Mouse (Mus musculus) megakaryocyte, embryonic 14.5 days (primary cell): ENCODE measurements around the gene Rptor. TPM values are rescaled to one million over a fixed set of nuclear protein-coding genes. Genes with fewer than 3 reads are reported as not detected.

ENCODE experiments used
- H3K27me3 ChIP-seq: replicated peaks from 2 replicates; pipeline ENCODE3; 2012; ENCODE audit warnings: inconsistent platforms
- H3K36me3 ChIP-seq: replicated peaks from 2 replicates; pipeline ENCODE3; 2012; ENCODE audit warnings: low read length, inconsistent platforms, mixed read lengths
- H3K4me1 ChIP-seq: 2 replicates; pipeline ENCODE4 v1.6.1; 2012; ENCODE audit warnings: inconsistent platforms
- H3K4me3 ChIP-seq: replicated peaks from 2 replicates; pipeline ENCODE3; 2012; ENCODE audit warnings: moderate library complexity, mild to moderate bottlenecking, inconsistent platforms
- H3K9me3 ChIP-seq: 2 replicates; pipeline ENCODE4 v1.6.1; 2012; ENCODE audit warnings: inconsistent platforms
- FLI1 ChIP-seq: IDR thresholded peaks from 2 replicates; pipeline ENCODE4 v1.6.1; 2012; ENCODE audit warnings: low read length, inconsistent platforms, mixed read lengths
- GATA1 ChIP-seq: IDR thresholded peaks from 3 replicates; pipeline ENCODE4 v1.6.1; 2012; ENCODE audit warnings: mixed read lengths, low read length, inconsistent platforms, borderline replicate concordance
- polyA plus RNA-seq: library from polyadenylated mRNA; stranded (reverse); fragments of >175 nt; gene quantifications from 2 replicates; pipeline ENCODE4 v1.2.3, GENCODE M21; 2012; ENCODE audit warnings: low replicate concordance; ENCODE audit not compliant: insufficient read depth

Rptor gene
- polyA plus RNA-seq, 1 experiment, result 20.2 TPM

DNA sequence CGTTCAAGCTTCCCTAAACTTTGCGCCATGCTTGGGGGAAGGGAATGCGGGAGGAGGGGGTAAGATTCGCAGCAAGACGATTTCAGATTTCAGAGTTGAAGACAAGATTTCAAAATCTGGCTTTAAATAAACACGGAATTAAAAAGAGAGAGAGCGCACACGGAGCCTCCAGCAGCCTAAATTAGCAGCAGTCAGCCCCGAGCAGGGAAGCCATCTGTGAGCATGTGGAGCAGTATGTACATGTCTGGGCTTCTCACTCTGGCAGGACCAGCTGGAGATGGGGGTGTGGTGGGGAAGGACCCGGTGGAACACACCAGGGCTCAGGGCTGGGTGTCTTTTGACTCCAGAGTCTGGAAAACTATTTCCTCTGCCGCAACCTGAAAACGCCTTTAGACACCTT is 334.5 kb downstream of the Rptor start:
- peaks cover 99% of the 10 kb centered on the region for H3K4me1 ChIP-seq
- H3K9me3 ChIP-seq, result no peaks in the 10 kb centered on the region
- peaks cover 35% of the 10 kb centered on the region for H3K36me3 ChIP-seq
- TF ChIP-seq GATA1 (no peak), FLI1 (no peak)
- peaks cover 30% of the 10 kb centered on the region for H3K27me3 ChIP-seq
- no peak overlapping the region for H3K4me3 ChIP-seq

DNA sequence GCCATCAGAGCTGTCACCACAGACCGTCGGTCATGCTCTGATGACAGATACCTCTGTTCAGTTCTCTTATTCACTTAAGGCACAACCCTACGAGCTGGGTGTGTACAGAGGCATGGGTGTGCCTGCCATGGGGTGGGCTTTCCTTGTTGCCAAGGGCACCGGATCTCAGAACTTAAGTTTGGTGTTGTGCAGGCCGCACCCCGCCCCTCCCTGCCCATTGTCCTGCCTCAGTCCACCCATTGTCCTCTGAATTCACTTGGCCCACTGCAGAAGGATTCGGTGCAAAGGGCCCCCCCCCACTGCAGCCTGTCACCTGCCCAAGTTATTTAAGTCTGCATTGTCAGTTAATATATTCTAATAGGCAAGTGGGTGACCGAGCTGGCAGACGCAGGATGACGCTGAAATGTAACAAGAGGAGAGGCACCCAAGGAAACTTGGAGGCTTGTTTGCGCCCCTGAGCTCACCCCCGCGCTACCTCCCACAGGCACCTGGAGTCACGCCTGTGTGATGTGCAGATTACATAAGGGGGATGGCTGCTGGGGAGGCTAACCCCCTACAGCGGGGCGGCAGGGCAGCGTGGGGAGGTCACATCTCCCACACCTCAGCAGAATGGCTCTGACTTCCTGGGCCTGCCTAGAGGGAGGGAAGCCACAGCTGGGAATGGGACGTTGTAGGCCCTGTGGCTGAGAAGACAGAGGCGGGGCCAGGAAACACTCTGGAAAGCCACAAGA is 335.2 kb downstream of the Rptor start:
- Histone ChIP-seq H3K4me1 (peaks cover 95% of the 10 kb centered on the region), H3K9me3 (no peaks in the 10 kb centered on the region), H3K27me3 (peaks cover 30% of the 10 kb centered on the region), H3K36me3 (peaks cover 35% of the 10 kb centered on the region), H3K4me3 (peak overlapping the region; percentile 82)
- TF ChIP-seq FLI1 (no peak), GATA1 (no peak)

DNA sequence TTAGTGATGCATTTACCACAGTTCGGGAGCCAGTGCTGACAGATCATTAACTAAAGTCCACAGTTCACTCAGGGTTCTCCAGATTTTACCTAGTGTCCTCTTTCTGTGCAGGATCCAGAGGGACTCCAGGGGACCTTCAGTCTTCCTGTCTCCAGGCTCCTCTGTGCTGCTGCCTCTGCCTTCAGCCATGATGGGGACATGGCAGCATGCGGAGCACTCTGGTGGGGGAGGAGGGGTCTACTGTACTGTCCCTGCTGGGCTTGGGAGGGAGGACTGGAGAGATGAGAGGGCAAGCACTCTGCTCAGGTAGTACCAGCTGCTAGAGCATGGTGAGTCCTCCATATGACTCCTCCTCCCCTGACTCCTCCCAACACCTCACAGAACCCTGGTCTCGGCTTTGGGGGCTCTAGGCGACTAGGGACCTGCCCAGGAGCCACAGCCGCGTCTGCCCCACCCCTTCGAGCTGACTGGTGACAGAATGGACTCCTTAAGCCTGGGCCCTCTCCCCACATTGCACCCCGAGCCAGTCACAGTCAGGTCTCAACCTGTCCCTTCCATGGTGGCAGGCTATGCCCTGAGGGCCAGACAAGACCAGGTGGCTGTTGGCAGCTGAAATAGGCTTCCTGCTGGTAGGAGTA is 336.5 kb downstream of the Rptor start:
- peaks cover 36% of the 10 kb centered on the region for H3K27me3 ChIP-seq
- H3K36me3 ChIP-seq, result peaks cover 29% of the 10 kb centered on the region
- peaks cover 95% of the 10 kb centered on the region for H3K4me1 ChIP-seq
- no peaks in the 10 kb centered on the region for H3K9me3 ChIP-seq
- H3K4me3 ChIP-seq, result peak overlapping the region; percentile 50
- TF ChIP-seq FLI1, result no peak
- no peak for TF ChIP-seq GATA1

DNA sequence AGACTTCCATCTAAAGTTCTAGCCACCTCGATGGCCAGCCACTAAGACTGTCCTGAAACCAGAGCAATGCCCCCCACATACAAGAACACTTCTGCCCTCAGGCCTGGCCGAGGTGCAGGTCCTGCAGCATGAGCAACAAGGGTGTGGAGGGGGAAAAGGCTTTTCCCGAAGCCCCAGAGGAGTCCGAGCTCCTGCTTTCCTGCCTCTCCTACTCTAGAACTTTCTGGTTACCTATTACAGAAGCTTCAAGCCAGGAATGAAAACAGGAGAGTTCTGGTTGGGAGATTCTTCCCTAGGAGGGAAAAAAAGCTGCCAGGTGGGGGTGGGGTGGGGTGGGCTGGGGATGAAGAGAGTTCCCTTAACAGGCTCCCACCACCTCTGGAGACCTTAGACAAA is 337.0 kb downstream of the Rptor start:
- no peaks in the 10 kb centered on the region for H3K9me3 ChIP-seq
- H3K27me3 ChIP-seq, result peaks cover 40% of the 10 kb centered on the region
- H3K4me1 ChIP-seq, result peaks cover 95% of the 10 kb centered on the region
- H3K36me3 ChIP-seq, result peaks cover 24% of the 10 kb centered on the region
- no peak for TF ChIP-seq GATA1
- no peak for TF ChIP-seq FLI1
- no peak overlapping the region for H3K4me3 ChIP-seq

DNA sequence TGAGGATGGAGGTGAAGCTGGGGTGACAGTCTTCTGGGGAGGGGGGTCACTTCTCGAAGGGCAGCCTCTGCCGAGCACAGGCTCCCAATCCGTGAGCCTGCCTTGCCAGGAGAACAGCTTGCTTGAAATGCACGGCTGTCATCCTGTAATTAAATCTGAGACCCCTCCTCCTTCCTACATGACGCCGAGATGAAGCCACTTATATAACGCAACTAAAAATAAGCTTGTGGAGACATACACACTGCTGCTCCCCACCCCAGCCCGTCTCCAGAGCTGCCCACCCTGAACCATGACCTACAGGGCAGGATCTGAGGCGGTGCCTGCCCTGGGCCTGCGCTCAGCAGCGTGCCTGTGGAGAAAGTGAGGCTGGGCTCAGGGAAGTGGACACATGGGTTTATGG is 337.4 kb downstream of the Rptor start:
- Histone ChIP-seq H3K9me3 (no peaks in the 10 kb centered on the region), H3K4me3 (no peak overlapping the region), H3K4me1 (peaks cover 95% of the 10 kb centered on the region), H3K36me3 (peaks cover 24% of the 10 kb centered on the region), H3K27me3 (peaks cover 43% of the 10 kb centered on the region)
- TF ChIP-seq GATA1 (no peak), FLI1 (no peak)

DNA sequence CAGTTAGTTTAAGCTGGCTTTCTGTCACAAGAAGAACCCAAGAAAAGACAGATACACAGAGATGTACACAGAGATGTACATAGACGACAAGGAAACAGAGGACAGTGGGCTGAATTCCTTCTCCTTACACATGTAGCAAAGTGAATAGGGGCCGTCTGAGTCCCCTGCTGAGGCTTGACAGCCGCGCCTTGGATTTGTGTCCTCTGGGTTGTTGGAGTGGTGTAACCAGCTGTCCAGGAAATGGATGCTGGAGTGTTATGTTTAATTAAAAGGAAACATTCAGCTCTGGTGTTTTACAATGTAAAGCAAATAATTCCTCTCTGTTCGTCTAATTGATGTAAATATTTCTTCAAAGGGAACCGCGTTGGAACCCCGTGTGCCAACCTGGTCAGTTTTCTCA is 339.1 kb downstream of the Rptor start:
- Histone ChIP-seq H3K27me3 (peaks cover 58% of the 10 kb centered on the region), H3K4me3 (peak overlapping the region; percentile 97), H3K36me3 (peaks cover 18% of the 10 kb centered on the region), H3K4me1 (peaks cover 92% of the 10 kb centered on the region), H3K9me3 (no peaks in the 10 kb centered on the region)
- TF ChIP-seq FLI1, result no peak
- no peak for TF ChIP-seq GATA1

DNA sequence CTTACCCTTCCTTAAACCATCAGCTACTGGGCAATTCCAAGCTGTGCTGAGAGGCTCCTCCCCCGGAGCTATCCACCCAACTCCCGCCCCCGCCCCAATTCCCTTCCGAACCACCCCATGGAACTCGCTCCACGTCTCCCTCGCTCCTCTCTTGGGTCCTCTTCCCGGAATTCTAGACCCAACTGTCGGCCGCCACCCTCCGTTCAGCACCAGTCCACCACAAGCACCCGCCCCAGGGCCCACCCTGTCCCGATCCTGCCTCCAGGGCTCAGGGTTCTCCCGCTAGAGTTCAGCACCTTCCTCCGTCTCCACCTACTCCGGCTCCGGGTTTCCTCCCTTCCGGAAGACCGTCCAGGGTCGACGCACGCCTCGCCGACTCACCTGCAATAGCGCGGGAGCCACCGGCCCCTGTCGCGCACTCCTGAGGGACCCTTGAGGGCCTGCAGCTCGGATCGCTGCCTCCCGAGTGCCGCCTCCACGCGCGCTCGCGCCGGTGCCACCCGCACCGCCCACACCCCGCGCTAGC is 339.6 kb downstream of the Rptor start:
- peaks cover 92% of the 10 kb centered on the region for H3K4me1 ChIP-seq
- TF ChIP-seq FLI1 (no peak), GATA1 (no peak)
- peaks cover 18% of the 10 kb centered on the region for H3K36me3 ChIP-seq
- H3K4me3 ChIP-seq, result peak overlapping the region; percentile 97
- H3K27me3 ChIP-seq, result peaks cover 61% of the 10 kb centered on the region
- H3K9me3 ChIP-seq, result no peaks in the 10 kb centered on the region

DNA sequence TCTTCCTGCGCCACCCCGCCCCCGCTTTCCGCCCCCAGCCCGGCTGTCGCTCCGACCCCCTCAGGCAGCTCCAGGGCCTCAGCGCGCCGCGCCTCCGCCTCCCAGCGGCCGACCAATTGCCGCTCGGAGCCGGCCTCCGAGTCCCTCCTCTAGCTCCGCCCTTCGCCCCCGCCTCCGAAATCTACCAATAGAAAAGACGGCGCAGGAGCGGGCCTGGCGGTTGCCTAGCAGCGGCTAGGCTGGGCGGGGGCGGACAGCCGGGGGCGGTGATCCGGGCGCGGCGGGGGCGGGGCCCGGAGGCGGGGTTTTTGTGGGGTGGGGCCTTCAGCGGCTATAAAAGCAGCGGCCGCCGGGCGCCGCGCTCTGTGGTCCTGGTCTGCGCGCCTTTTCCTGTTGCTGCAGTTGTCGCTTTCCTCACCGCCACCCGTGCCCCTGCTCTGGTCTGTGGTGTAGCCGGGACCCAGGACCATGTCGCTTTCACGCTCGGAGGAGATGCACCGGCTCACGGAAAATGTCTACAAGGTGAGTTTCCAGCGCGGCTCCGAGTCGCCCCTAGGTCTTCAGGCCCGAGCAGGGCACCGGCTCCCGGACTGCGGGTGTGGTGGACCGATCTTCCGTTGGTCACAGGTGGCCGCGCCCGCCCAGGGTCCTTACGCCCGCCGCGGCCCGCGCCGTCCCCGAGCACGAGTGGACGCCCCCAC is 340.2 kb downstream of the Rptor start, which contains the start of gene Baiap2:
Baiap2 (plus strand) TSS at position 37 of the 701 bp plus-strand sequence.
- Histone ChIP-seq H3K27me3 (peaks cover 67% of the 10 kb centered on the region), H3K4me1 (peaks cover 92% of the 10 kb centered on the region), H3K4me3 (peak within 1 kb of the TSS; percentile 97), H3K36me3 (peaks cover 18% of the 10 kb centered on the region), H3K9me3 (no peaks in the 10 kb centered on the region)
- TF ChIP-seq FLI1, result no peak
- no peak for TF ChIP-seq GATA1

DNA sequence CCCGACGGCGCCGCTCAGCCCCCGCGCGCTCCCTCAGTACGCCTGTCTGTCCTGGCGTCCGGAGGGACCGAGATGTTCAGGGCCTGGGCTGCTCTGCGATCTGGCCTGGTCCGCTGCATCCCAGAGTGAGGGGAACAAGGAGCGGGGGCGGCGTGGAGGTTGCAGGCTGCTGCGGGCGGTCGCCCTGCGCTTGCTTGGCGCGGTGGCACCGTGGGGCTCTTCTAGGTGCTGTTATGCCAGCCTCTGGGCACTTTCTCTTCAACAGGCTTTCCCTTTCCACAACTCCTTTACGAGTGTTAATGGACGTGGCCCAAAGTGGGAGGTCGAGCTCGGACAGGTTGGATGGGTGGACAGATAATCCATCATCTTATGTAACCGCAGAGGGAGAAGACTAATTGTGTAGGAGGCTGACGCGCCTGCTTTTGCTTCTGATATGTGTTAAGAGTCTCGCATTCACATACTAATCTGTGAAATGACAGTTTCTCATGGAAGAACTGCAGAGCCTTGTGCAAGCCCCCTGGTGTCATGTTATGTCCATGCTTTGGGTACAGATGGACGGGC is 340.8 kb downstream of the Rptor start:
- TF ChIP-seq FLI1 (no peak), GATA1 (no peak)
- Histone ChIP-seq H3K27me3 (peaks cover 70% of the 10 kb centered on the region), H3K4me1 (peaks cover 92% of the 10 kb centered on the region), H3K9me3 (no peaks in the 10 kb centered on the region), H3K36me3 (peaks cover 18% of the 10 kb centered on the region), H3K4me3 (peak overlapping the region; percentile 97)

DNA sequence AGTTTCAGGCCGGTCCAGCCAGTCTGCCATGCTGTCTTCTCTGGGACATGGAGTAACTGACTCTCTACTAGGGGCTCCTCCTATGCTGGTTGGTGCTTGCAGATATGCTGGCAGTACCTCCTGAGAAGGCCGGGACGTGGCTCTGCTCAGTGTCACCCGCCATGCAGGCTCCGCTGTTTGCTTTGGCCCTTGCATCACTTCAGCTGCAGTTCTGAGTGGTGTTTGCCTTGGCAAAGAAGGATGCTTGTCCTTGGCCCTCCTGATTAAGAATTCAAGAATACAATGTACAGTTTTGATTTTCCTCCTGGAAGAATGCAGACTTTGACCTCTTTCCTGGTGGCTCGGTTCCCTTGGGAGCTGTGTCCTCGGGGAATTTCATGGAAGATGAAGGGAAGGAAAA is 342.6 kb downstream of the Rptor start:
- H3K4me1 ChIP-seq, result peaks cover 85% of the 10 kb centered on the region
- peaks cover 61% of the 10 kb centered on the region for H3K27me3 ChIP-seq
- no peaks in the 10 kb centered on the region for H3K9me3 ChIP-seq
- no peak for TF ChIP-seq FLI1
- no peak for TF ChIP-seq GATA1
- peak overlapping the region; percentile 21 for H3K4me3 ChIP-seq
- H3K36me3 ChIP-seq, result peaks cover 9% of the 10 kb centered on the region
